Mouse (Mus musculus) ES-E14 (cell line): ENCODE results near the gene Fzd1.

ENCODE experiments used
- CHD2 ChIP-seq: IDR thresholded peaks from 2 replicates; pipeline ENCODE4 v1.6.1; 2014; ENCODE audit warnings: mild to moderate bottlenecking, low read depth, low read length, inconsistent platforms
- HCFC1 ChIP-seq: IDR thresholded peaks from 2 replicates; pipeline ENCODE4 v1.6.1; 2012; ENCODE audit warnings: low read length, inconsistent platforms, borderline replicate concordance; ENCODE audit not compliant: insufficient read depth
- MAFK ChIP-seq: IDR thresholded peaks from 2 replicates; pipeline ENCODE4 v1.6.1; 2014; ENCODE audit warnings: mild to moderate bottlenecking, low read depth, low read length, inconsistent platforms; ENCODE audit not compliant: insufficient read depth
- ZC3H11A ChIP-seq: IDR thresholded peaks from 2 replicates; pipeline ENCODE4 v1.6.1; 2012; ENCODE audit warnings: low read depth, mild to moderate bottlenecking, inconsistent platforms, low read length, borderline replicate concordance
- ZNF384 ChIP-seq: IDR thresholded peaks from 2 replicates; pipeline ENCODE4 v1.6.1; 2012; ENCODE audit warnings: low read depth, low read length, inconsistent platforms

DNA sequence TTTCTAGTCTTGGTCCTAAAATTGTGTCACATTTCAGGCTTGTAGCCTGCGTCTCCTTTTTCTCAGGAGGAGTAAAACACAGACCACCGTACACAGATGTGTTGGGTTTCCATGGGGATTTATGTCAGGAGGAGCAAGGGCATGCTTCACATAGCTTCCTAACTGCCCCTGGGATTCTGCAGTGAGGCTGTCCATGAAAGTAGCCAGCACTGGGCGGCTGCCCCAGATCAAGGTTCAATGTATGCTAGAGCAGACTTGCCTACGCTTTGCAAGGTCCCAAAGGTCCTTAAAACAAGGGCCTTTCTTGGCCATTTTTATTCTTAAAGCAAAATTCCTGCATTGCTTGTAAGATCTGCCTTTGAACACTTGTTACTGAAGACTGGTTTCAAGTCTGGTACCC is 47.4 kb upstream of the Fzd1 start:
- no peak for TF ChIP-seq CHD2
- TF ChIP-seq MAFK = no peak
- TF ChIP-seq ZNF384 = no peak
- TF ChIP-seq ZC3H11A = no peak
- TF ChIP-seq HCFC1 = no peak
